Mouse (Mus musculus): Measurements from ENCODE around the gene Hmg20b. TPM values are rescaled to one million over a fixed set of nuclear protein-coding genes. Genes with fewer than 3 reads are reported as not detected.

The Hmg20b gene
- polyA plus RNA-seq, 1 experiment from 2014 or later: 71.7 TPM

- H3K4me2 ChIP-seq (replicated peaks): peak overlapping the region; percentile 99
- H3K4me3 ChIP-seq (replicated peaks): peak overlapping the region; percentile 88; the same call in 1 of the 2 replicates
- H3K9me3 ChIP-seq: no peaks in the 10 kb centered on the region
- H3K9ac ChIP-seq: peak overlapping the region; percentile 91; the same call in 1 of the 2 replicates
- H3K4me1 ChIP-seq (replicated peaks): peaks cover 50% of the 10 kb centered on the region
- peak overlapping the region; percentile 59 for H3K27ac ChIP-seq
- 63% methylated on average over 1 of the region's 1 CpGs for WGBS
- peaks cover 3% of the 10 kb centered on the region; the same call in 1 of the 2 replicates for H3K36me3 ChIP-seq
- ATAC-seq: peak; percentile 24
- H3K27me3 ChIP-seq (replicated peaks): peaks cover 7% of the 10 kb centered on the region
Measured at GRCm38 (mm10) chr10:81358841-81359240, 8.6 kb upstream of the Hmg20b start.

DNA sequence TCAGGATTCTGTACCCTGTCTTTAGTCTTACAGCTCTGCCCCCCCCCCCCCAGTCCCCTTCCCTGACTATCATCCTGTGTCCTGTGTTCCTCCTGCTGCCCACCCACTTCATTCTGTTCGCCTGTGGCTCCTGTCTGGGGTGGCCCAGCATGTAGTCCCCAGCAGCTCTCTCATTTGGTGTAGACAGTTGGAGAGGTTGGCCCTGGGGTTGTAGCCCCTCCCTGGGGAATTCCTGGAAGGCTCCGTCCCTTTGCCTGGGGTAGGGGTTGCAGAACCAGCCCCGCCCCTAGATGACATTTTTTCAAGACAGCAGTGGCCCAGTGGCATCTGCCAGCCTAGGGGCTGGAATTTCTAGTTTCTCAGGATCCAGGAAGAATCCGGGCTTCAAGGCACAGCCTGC is 7.9 kb upstream of the Hmg20b start:
- 0 out of 2 replicates have a peak, but pooled peaks cover under 1% of the 10 kb centered on the region for H3K27me3 ChIP-seq (replicated peaks)
- H3K27ac ChIP-seq: peak overlapping the region; percentile 59
- no peak for ATAC-seq
- H3K4me1 ChIP-seq (replicated peaks): peaks cover 44% of the 10 kb centered on the region
- H3K4me3 ChIP-seq (replicated peaks): peak overlapping the region; percentile 88
- 35% methylated on average over 4 of the region's 4 CpGs for WGBS
- peaks cover 3% of the 10 kb centered on the region; the same call in 1 of the 2 replicates for H3K36me3 ChIP-seq
- no peaks in the 10 kb centered on the region for H3K9me3 ChIP-seq
- peak overlapping the region; percentile 99 for H3K4me2 ChIP-seq (replicated peaks)
- H3K9ac ChIP-seq: peak overlapping the region; percentile 91

DNA sequence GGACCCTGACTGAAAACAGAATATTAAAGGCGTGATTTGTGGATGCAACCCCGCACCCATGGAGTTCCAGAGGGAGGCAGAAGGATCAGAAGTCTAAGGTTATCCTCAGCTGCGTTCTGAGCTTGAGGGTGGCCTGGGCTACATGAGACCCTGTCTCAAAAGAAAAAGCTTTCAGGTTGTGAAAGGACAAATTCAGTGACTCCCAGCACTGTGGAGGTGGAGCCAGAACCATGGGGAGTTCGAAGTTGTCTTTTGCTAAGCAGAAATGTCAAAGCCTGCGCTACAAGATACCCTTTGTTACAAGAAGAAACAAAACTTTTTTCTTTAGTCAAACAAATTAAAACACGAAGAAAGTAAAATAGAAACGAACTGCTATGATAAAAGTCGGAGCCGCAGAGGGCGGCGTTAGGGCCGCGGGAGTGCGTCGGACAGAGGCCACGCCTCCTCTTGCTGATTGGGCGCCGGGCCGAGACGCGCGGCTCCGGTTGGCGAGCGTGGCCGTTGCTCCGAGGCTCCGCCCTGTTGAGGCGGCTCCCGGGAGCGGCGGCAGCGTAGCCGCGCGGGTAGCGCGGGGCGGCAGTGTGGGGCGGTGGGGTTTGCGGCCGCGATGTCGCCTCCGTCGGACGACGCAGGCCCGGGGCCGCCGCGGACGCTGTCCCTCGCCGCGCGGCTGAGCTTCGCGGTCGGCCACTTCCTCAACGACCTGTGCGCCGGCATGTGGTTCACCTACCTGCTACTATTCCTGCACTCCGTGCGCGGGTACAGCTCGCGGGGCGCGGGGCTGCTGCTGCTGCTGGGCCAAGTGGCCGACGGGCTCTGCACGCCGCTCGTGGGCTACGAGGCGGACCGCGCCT is 6.9 kb upstream of the Hmg20b start, which contains the start of gene Mfsd12:
Gene Mfsd12, plus strand, starts transcription at position 501 of the 854 bp plus-strand sequence.
- peak within 1 kb of the TSS; percentile 99 for H3K4me2 ChIP-seq (replicated peaks)
- WGBS: 2% methylated on average over 79 of the region's 79 CpGs
- peaks cover 3% of the 10 kb centered on the region; the same call in 1 of the 2 replicates for H3K36me3 ChIP-seq
- peaks cover 37% of the 10 kb centered on the region for H3K4me1 ChIP-seq (replicated peaks)
- peak; percentile 90 for ATAC-seq
- no peaks in the 10 kb centered on the region for H3K27me3 ChIP-seq (replicated peaks)
- peak within 1 kb of the TSS; percentile 91 for H3K9ac ChIP-seq
- no peaks in the 10 kb centered on the region for H3K9me3 ChIP-seq
- H3K4me3 ChIP-seq (replicated peaks): peak within 1 kb of the TSS; percentile 88
- H3K27ac ChIP-seq: peak within 1 kb of the TSS; percentile 59

DNA sequence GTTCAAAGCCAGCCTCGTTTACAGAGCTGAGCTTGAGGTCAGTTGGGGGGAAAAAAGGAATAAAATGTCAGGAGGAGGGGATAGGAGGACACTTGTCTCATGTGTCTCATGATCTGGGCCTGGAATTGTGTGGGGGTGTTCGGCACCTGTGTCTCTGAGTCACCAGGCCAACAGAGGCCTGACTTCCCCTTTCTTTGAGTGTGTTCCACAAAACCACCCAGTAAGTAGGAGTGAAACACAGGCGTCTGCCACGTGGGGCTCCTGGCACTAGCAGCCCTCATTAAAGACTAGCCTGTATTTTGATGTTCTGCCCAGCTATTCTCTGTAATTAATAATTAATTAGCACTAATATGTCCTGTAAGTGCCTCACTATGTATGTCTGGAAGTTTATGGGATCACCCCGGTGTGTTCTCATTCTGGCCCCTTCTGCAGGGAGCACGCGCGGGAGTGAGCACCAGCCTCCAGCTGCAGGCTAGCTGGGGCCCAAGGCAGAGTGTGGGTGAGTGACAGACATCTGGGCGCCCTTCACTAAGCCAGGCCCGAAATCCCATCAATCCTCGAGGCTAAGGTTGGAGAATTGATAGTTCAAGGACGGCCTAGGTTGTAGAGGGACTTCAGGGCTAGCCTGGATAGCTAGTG is 6.2 kb upstream of the Hmg20b start:
- Histone ChIP-seq H3K4me3 (replicated peaks) (no peak overlapping the region), H3K9me3 (no peaks in the 10 kb centered on the region), H3K36me3 (peaks cover 3% of the 10 kb centered on the region; the same call in 1 of the 2 replicates), H3K27ac (no peak overlapping the region), H3K9ac (no peak overlapping the region), H3K27me3 (replicated peaks) (no peaks in the 10 kb centered on the region), H3K4me2 (replicated peaks) (peak overlapping the region; percentile 99), H3K4me1 (replicated peaks) (peaks cover 42% of the 10 kb centered on the region)
- WGBS: 54% methylated on average over 12 of the region's 12 CpGs
- ATAC-seq: no peak

- Histone ChIP-seq H3K27ac (no peak overlapping the region), H3K4me1 (replicated peaks) (peaks cover 38% of the 10 kb centered on the region), H3K36me3 (no peaks in the 10 kb centered on the region), H3K4me3 (replicated peaks) (no peak overlapping the region), H3K9me3 (no peaks in the 10 kb centered on the region), H3K9ac (no peak overlapping the region), H3K4me2 (replicated peaks) (no peak overlapping the region), H3K27me3 (replicated peaks) (no peaks in the 10 kb centered on the region)
- WGBS: 88% methylated on average over 4 of the region's 4 CpGs
- no peak for ATAC-seq
Measured at GRCm38 (mm10) chr10:81355533-81355932, 5.3 kb upstream of the Hmg20b start.

DNA sequence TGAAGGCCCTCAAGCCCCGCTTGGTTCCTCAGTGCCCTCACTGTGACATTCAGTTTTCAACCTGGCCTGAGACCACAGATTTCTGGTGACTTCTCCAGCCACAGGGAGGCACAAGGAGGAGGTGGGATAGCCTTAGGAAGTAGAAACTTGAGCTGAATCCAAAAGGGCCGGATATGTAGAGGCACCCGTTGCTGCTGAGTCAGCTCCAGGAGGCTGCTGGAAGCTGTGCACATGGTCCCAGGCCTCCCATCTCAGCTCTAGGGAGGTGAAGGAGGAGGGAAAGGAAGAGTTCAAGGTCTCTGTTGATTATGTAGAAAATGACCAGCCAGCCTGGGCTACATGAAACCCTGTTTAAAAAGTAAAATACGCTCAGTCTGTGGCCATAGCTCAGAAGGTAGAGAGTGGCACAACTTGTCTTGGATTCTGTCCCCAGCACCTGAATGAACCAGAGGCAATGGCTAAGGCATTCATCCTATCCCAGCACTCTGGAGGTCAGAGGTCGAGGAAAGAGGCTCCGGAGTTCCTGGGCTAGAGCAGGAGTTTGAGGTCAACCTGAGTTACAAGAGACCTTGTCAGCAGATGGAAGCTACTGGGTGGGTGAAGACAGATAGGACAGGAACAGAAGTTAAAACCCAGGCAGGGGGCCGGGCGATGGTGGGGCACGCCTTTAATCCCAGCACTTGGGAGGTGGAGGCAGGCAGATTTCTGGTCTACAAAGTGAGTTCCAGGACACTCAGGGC is 4.6 kb upstream of the Hmg20b start:
- WGBS: 74% methylated on average over 9 of the region's 9 CpGs

GRCm38 (mm10) chr10:81351678-81352291 is 1.5 kb upstream of the Hmg20b start:
- Histone ChIP-seq H3K4me2 (replicated peaks) (peak overlapping the region; percentile 35; the same call in 1 of the 2 replicates), H3K27ac (peak overlapping the region; percentile 40; the same call in 1 of the 2 replicates), H3K9me3 (no peaks in the 10 kb centered on the region), H3K4me3 (replicated peaks) (no peak overlapping the region), H3K36me3 (0 out of 2 replicates have a peak, but pooled peaks cover 6% of the 10 kb centered on the region), H3K4me1 (replicated peaks) (peaks cover 37% of the 10 kb centered on the region), H3K9ac (no peak overlapping the region; the same call in 1 of the 2 replicates), H3K27me3 (replicated peaks) (no peaks in the 10 kb centered on the region)
- 14% methylated on average over 9 of the region's 9 CpGs for WGBS
- ATAC-seq: no peak

More for the DNA sequence above, 4.6 kb upstream of the Hmg20b start:
- peaks cover 35% of the 10 kb centered on the region for H3K4me1 ChIP-seq (replicated peaks)
- no peaks in the 10 kb centered on the region for H3K27me3 ChIP-seq (replicated peaks)
- H3K9me3 ChIP-seq: no peaks in the 10 kb centered on the region
- H3K9ac ChIP-seq: peak overlapping the region; percentile 13; the same call in 1 of the 2 replicates
- no peaks in the 10 kb centered on the region for H3K36me3 ChIP-seq
- H3K4me2 ChIP-seq (replicated peaks): no peak overlapping the region
- ATAC-seq: no peak
- no peak overlapping the region for H3K4me3 ChIP-seq (replicated peaks)
- no peak overlapping the region for H3K27ac ChIP-seq

DNA sequence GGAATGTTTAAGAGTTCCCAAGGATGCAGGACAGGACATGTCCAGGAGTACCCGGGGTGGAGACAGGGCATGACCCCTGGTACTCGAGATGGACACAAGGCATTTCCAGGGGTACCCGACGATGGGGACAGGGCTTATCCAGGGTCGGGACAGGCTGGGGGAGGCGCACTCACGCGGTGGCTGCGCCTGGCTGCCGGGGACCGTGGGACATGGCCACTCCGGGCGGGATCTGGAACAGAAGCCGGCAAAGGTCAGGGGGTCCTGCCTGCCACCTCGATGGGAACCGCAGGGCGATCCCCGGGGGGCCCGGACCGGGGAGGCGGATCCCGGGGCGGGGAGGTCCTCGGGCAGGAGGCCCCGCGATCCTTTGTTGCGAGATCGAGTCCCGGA is 324 bp downstream of the Hmg20b start:
- no peaks in the 10 kb centered on the region for H3K27me3 ChIP-seq (replicated peaks)
- ATAC-seq: no peak; the same call in 1 of the 2 replicates
- H3K9ac ChIP-seq: peak overlapping the region; percentile 82
- no peaks in the 10 kb centered on the region for H3K9me3 ChIP-seq
- H3K4me3 ChIP-seq (replicated peaks): peak overlapping the region; percentile 78
- peaks cover 37% of the 10 kb centered on the region for H3K4me1 ChIP-seq (replicated peaks)
- H3K4me2 ChIP-seq (replicated peaks): peak overlapping the region; percentile 84
- WGBS: under 1% methylated on average over 29 of the region's 29 CpGs
- H3K27ac ChIP-seq: peak overlapping the region; percentile 77
- 0 out of 2 replicates have a peak, but pooled peaks cover 9% of the 10 kb centered on the region for H3K36me3 ChIP-seq

GRCm38 (mm10) chr10:81349146-81349545 is 1.1 kb downstream of the Hmg20b start:
- peak; percentile 35 for ATAC-seq
- H3K27me3 ChIP-seq (replicated peaks): no peaks in the 10 kb centered on the region; the same call in 1 of the 2 replicates
- H3K4me1 ChIP-seq (replicated peaks): peaks cover 37% of the 10 kb centered on the region
- 0 out of 2 replicates have a peak, but pooled peaks cover 9% of the 10 kb centered on the region for H3K36me3 ChIP-seq
- peak overlapping the region; percentile 78 for H3K4me3 ChIP-seq (replicated peaks)
- H3K4me2 ChIP-seq (replicated peaks): peak overlapping the region; percentile 84
- peak overlapping the region; percentile 45; the same call in 1 of the 2 replicates for H3K27ac ChIP-seq
- WGBS: 4% methylated on average over 12 of the region's 12 CpGs
- peak overlapping the region; percentile 82 for H3K9ac ChIP-seq
- H3K9me3 ChIP-seq: no peaks in the 10 kb centered on the region

- Histone ChIP-seq H3K4me3 (replicated peaks) (peak overlapping the region; percentile 31), H3K36me3 (0 out of 2 replicates have a peak, but pooled peaks cover 9% of the 10 kb centered on the region), H3K9me3 (no peaks in the 10 kb centered on the region), H3K9ac (peak overlapping the region; percentile 35; the same call in 1 of the 2 replicates), H3K4me1 (replicated peaks) (peaks cover 41% of the 10 kb centered on the region), H3K27ac (peak overlapping the region; percentile 59; the same call in 1 of the 2 replicates), H3K4me2 (replicated peaks) (peak overlapping the region; percentile 70), H3K27me3 (replicated peaks) (peaks cover 13% of the 10 kb centered on the region)
- 15% methylated on average over 54 of the region's 55 CpGs for WGBS
- ATAC-seq: peak; percentile 37
Measured at GRCm38 (mm10) chr10:81346453-81347067, 3.7 kb downstream of the Hmg20b start.

- Histone ChIP-seq H3K36me3 (0 out of 2 replicates have a peak, but pooled peaks cover 9% of the 10 kb centered on the region), H3K27ac (no peak overlapping the region), H3K9ac (no peak overlapping the region), H3K9me3 (no peaks in the 10 kb centered on the region), H3K27me3 (replicated peaks) (peaks cover 13% of the 10 kb centered on the region), H3K4me3 (replicated peaks) (no peak overlapping the region), H3K4me2 (replicated peaks) (no peak overlapping the region), H3K4me1 (replicated peaks) (peaks cover 45% of the 10 kb centered on the region)
- no peak for ATAC-seq
- 85% methylated on average over 4 of the region's 4 CpGs for WGBS
Measured at GRCm38 (mm10) chr10:81345162-81345534, 5.1 kb downstream of the Hmg20b start.

All from intestine, embryonic 15.5 days (tissue).